Mouse (Mus musculus): ENCODE measurements at regions not wholly inside any gene's neighbourhood (a gene's known extent, or its start where the extent isn't known, plus 50 kb on each side); places are given as distances from the start of the nearest gene placed in this dataset.

DNA sequence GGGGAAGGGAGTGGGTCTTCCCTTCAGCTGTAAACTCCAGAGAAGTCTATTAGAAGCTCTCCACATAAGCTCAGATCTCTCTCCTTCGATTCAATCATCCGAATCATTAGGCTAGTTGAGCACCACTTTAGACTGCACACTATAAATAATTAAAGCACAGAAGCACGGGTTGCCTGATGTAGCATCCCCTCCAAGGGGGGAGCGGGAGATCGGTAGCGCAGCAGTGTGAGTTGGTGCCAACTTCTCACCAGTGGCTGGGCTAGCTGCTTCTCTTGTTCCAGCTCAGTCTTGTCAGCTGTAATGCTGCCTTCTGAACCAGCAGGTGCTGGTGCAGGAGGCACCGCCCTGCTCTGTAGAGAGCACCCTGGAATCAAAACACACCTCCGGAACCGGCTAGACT, 78.6 kb downstream of the A830031A19Rik start:
- no peak for DNase-seq (ENCODE audit: low spot score in 2 of 2)

GRCm38 (mm10) chr11:23994160-23994559, 80.7 kb downstream of the A830031A19Rik start:
- no peak for DNase-seq (ENCODE audit: low spot score in 2 of 2)

- DNase-seq (ENCODE audit: low spot score in 2 of 2), result no peak
Measured at GRCm38 (mm10) chr11:23987532-23988450, 87.1 kb downstream of the A830031A19Rik start.

- no peak for DNase-seq (ENCODE audit: low spot score in 2 of 2)
Measured at GRCm38 (mm10) chr11:23985231-23985630, 89.6 kb downstream of the A830031A19Rik start.

DNA sequence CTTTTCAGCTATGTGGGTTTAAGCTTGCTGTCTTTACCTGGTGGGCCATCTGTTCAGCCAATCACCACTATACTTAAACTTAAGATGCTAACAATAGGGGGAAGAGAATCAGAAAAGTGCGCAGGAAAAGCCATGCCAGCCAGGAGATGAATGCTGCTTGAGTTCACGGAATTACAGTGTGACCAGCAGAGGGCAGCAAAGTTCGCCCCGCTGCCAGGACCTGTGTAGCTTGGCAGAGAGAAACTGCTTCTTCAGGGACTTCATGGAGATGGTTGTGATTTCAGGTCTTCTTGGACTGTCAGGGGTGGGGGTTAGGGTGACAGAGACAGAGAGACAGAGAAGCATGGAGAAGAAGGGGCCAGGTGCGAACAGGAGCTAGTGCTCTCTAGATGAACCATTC, 84.3 kb upstream of the Papolg start:
- peak; percentile 83 to 85 for DNase-seq (ENCODE audit: low spot score in 2 of 2)

DNA sequence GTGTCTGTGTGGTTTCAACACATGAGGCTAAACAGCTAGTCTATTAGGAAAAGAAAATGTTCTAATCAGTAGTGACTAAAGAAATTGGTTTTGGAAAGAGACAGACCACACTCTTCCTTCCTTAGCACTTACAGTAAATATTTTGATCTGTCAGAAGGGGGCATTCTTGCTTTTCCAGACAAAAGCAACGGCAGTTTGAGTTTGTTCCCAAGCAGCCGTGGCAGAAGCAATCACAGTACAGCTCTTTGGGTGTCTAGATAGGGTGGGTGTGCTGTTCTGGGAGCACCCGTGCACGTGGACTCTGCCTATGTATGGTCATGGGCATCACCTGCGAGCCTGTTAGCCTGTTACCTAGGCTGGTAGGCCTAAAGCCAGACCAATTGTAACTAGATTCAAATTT, 83.2 kb upstream of the Papolg start:
- no peak for DNase-seq (ENCODE audit: low spot score in 2 of 2)

GRCm38 (mm10) chr11:23977096-23977495, 82.0 kb upstream of the Papolg start:
- DNase-seq (ENCODE audit: low spot score in 2 of 2), result no peak

- no peak for DNase-seq (ENCODE audit: low spot score in 2 of 2)
Measured at GRCm38 (mm10) chr11:23954323-23954722, 59.3 kb upstream of the Papolg start.

GRCm38 (mm10) chr11:23945966-23946365, 50.9 kb upstream of the Papolg start:
- DNase-seq (ENCODE audit: low spot score in 2 of 2), result no peak
